Mouse (Mus musculus): ENCODE results near the gene Dnaaf5. TPM values are rescaled to one million over a fixed set of nuclear protein-coding genes. Genes with fewer than 3 reads are reported as not detected.

The Dnaaf5 gene
- polyA plus RNA-seq, 1 experiment from 2014 or later: 6.6 TPM

GRCm38 (mm10) chr5:139128476-139129065 is 21.5 kb upstream of the Dnaaf5 start:
- Histone ChIP-seq H3K36me3 (no peaks in the 10 kb centered on the region), H3K4me3 (peak overlapping the region; percentile 55)

GRCm38 (mm10) chr5:139129078-139129477 is 20.9 kb upstream of the Dnaaf5 start:
- 13% methylated on average over 12 of the region's 12 CpGs for WGBS
- H3K27ac ChIP-seq: no peak overlapping the region
- H3K4me1 ChIP-seq: peaks cover 8% of the 10 kb centered on the region
- H3K4me3 ChIP-seq: peak overlapping the region; percentile 55
- H3K9ac ChIP-seq: peak overlapping the region; percentile 52
- H3K36me3 ChIP-seq: no peaks in the 10 kb centered on the region
- ATAC-seq (ENCODE audit: borderline replicate concordance, extremely low read depth, low FRiP score, low TSS enrichment): peak; percentile 35; the same call in 1 of the 2 replicates
- no peaks in the 10 kb centered on the region; the same call in 1 of the 2 replicates for H3K27me3 ChIP-seq
- peak overlapping the region; percentile 92 for H3K4me2 ChIP-seq
- no peaks in the 10 kb centered on the region for H3K9me3 ChIP-seq

More at GRCm38 (mm10) chr5:139128476-139129065, 21.5 kb upstream of the Dnaaf5 start:
- Histone ChIP-seq H3K9ac (no peak overlapping the region), H3K4me2 (peak overlapping the region; percentile 92), H3K27me3 (no peaks in the 10 kb centered on the region; the same call in 1 of the 2 replicates), H3K9me3 (no peaks in the 10 kb centered on the region), H3K4me1 (peaks cover 8% of the 10 kb centered on the region), H3K27ac (no peak overlapping the region)
- no peak for ATAC-seq (ENCODE audit: borderline replicate concordance, extremely low read depth, low FRiP score, low TSS enrichment)
- WGBS: 27% methylated on average over 12 of the region's 12 CpGs

DNA sequence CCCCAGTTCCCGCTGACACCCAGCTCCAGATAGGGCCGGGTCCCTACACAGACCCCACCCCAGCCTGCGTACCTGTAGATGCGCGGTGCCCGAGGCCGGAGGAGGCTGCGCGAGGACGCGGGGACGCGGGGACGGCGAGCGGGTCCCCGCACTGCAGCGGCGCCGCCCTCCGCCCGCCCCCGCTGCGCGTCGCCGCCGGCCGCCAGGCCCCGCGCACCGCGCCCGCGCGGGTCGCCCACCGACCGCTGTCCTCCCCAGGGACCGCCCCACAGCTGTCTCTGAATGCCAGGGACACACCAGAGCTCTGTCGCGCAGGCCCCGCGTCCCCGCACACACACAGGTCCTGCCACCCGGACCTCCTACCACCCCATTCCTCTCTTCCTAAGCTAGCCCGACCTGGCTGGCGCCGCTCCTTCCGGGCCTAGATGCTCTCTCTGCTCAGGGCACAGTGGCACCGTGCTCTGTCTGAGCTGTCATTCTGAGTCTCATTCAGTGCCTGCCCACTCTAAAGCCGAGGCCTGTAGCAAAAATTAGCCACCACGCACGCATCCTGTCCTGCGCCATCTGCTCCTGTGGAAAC is 20.4 kb upstream of the Dnaaf5 start:
- Histone ChIP-seq H3K27me3 (no peaks in the 10 kb centered on the region; the same call in 1 of the 2 replicates), H3K4me3 (peak overlapping the region; percentile 55), H3K27ac (no peak overlapping the region), H3K36me3 (no peaks in the 10 kb centered on the region), H3K9me3 (no peaks in the 10 kb centered on the region), H3K9ac (peak overlapping the region; percentile 52), H3K4me1 (peaks cover 8% of the 10 kb centered on the region), H3K4me2 (peak overlapping the region; percentile 92)
- WGBS: 4% methylated on average over 44 of the region's 55 CpGs
- peak; percentile 70; the same call in 1 of the 2 replicates for ATAC-seq (ENCODE audit: borderline replicate concordance, extremely low read depth, low FRiP score, low TSS enrichment)

GRCm38 (mm10) chr5:139130351-139130750 is 19.7 kb upstream of the Dnaaf5 start:
- 73% methylated on average over 5 of the region's 5 CpGs for WGBS
- Histone ChIP-seq H3K4me2 (0 out of 2 replicates have a peak overlapping the region, but pooled peaks have one; percentile 92), H3K9me3 (no peaks in the 10 kb centered on the region), H3K27ac (no peak overlapping the region), H3K4me1 (peaks cover 8% of the 10 kb centered on the region), H3K27me3 (no peaks in the 10 kb centered on the region; the same call in 1 of the 2 replicates), H3K9ac (no peak overlapping the region), H3K36me3 (no peaks in the 10 kb centered on the region), H3K4me3 (no peak overlapping the region)
- no peak for ATAC-seq (ENCODE audit: borderline replicate concordance, extremely low read depth, low FRiP score, low TSS enrichment)

GRCm38 (mm10) chr5:139134501-139134900 is 15.5 kb upstream of the Dnaaf5 start:
- Histone ChIP-seq H3K27ac (no peak overlapping the region), H3K4me3 (no peak overlapping the region), H3K4me1 (peaks cover 4% of the 10 kb centered on the region; the same call in 1 of the 2 replicates), H3K9me3 (no peaks in the 10 kb centered on the region), H3K36me3 (no peaks in the 10 kb centered on the region), H3K9ac (no peak overlapping the region), H3K27me3 (no peaks in the 10 kb centered on the region; the same call in 1 of the 2 replicates), H3K4me2 (no peak overlapping the region)
- ATAC-seq (ENCODE audit: borderline replicate concordance, extremely low read depth, low FRiP score, low TSS enrichment): no peak
- WGBS: 68% methylated on average over 8 of the region's 8 CpGs

GRCm38 (mm10) chr5:139136341-139136740 is 13.7 kb upstream of the Dnaaf5 start:
- Histone ChIP-seq H3K9ac (no peak overlapping the region), H3K4me2 (no peak overlapping the region), H3K27ac (no peak overlapping the region), H3K4me1 (peaks cover 8% of the 10 kb centered on the region; the same call in 1 of the 2 replicates), H3K36me3 (no peaks in the 10 kb centered on the region), H3K9me3 (no peaks in the 10 kb centered on the region), H3K27me3 (no peaks in the 10 kb centered on the region), H3K4me3 (no peak overlapping the region)
- WGBS: 38% methylated on average over 1 of the region's 1 CpGs
- no peak for ATAC-seq (ENCODE audit: borderline replicate concordance, extremely low read depth, low FRiP score, low TSS enrichment)

DNA sequence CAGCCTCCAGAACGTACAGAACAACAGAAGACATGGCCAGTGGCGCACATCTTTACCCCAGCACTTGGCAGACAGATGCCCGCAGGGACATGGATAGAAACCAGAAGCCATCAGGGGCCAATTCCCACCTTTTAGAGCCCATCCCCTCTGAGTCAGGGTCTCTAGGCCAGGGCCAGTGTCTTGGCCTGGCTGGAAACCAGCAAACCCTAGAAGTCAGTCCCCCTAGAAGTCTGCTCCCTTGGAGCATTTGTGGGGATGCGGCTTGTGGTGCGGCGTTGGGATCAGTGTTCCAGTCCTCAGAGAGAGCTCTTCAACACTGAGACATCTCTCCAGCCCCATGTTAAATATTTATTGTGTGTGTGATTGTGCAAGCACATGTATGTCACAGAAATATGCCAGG is 12.8 kb upstream of the Dnaaf5 start:
- WGBS: 78% methylated on average over 6 of the region's 6 CpGs
- no peak overlapping the region for H3K4me3 ChIP-seq
- ATAC-seq (ENCODE audit: borderline replicate concordance, extremely low read depth, low FRiP score, low TSS enrichment): no peak
- no peak overlapping the region for H3K27ac ChIP-seq
- no peaks in the 10 kb centered on the region for H3K36me3 ChIP-seq
- H3K4me2 ChIP-seq: no peak overlapping the region
- no peaks in the 10 kb centered on the region for H3K9me3 ChIP-seq
- no peak overlapping the region for H3K9ac ChIP-seq
- peaks cover 8% of the 10 kb centered on the region; the same call in 1 of the 2 replicates for H3K4me1 ChIP-seq
- no peaks in the 10 kb centered on the region for H3K27me3 ChIP-seq

GRCm38 (mm10) chr5:139138261-139138925 is 11.6 kb upstream of the Dnaaf5 start:
- Histone ChIP-seq H3K4me3 (no peak overlapping the region), H3K4me1 (peaks cover 8% of the 10 kb centered on the region; the same call in 1 of the 2 replicates), H3K9ac (no peak overlapping the region), H3K9me3 (no peaks in the 10 kb centered on the region), H3K4me2 (no peak overlapping the region), H3K36me3 (no peaks in the 10 kb centered on the region), H3K27me3 (no peaks in the 10 kb centered on the region), H3K27ac (peak overlapping the region; percentile 42; the same call in 1 of the 2 replicates)
- ATAC-seq (ENCODE audit: borderline replicate concordance, extremely low read depth, low FRiP score, low TSS enrichment): peak; percentile 24; the same call in 1 of the 2 replicates
- WGBS: 58% methylated on average over 12 of the region's 12 CpGs

GRCm38 (mm10) chr5:139138926-139139472 is 11.0 kb upstream of the Dnaaf5 start:
- H3K36me3 ChIP-seq: no peaks in the 10 kb centered on the region
- H3K4me2 ChIP-seq: no peak overlapping the region
- H3K9me3 ChIP-seq: no peaks in the 10 kb centered on the region
- H3K4me3 ChIP-seq: no peak overlapping the region
- H3K9ac ChIP-seq: no peak overlapping the region
- WGBS: 71% methylated on average over 8 of the region's 8 CpGs
- ATAC-seq (ENCODE audit: borderline replicate concordance, extremely low read depth, low FRiP score, low TSS enrichment): 0 out of 2 replicates have a peak, but pooled peaks have one; percentile 32
- H3K27me3 ChIP-seq: no peaks in the 10 kb centered on the region
- no peak overlapping the region for H3K27ac ChIP-seq
- peaks cover 8% of the 10 kb centered on the region; the same call in 1 of the 2 replicates for H3K4me1 ChIP-seq

GRCm38 (mm10) chr5:139140589-139140988 is 9.4 kb upstream of the Dnaaf5 start:
- H3K36me3 ChIP-seq: no peaks in the 10 kb centered on the region
- no peak overlapping the region for H3K27ac ChIP-seq
- no peak overlapping the region for H3K4me3 ChIP-seq
- H3K4me1 ChIP-seq: peaks cover 8% of the 10 kb centered on the region; the same call in 1 of the 2 replicates
- 70% methylated on average over 9 of the region's 9 CpGs for WGBS
- no peak overlapping the region for H3K4me2 ChIP-seq
- no peaks in the 10 kb centered on the region for H3K27me3 ChIP-seq
- no peaks in the 10 kb centered on the region for H3K9me3 ChIP-seq
- H3K9ac ChIP-seq: no peak overlapping the region
- no peak for ATAC-seq (ENCODE audit: borderline replicate concordance, extremely low read depth, low FRiP score, low TSS enrichment)

DNA sequence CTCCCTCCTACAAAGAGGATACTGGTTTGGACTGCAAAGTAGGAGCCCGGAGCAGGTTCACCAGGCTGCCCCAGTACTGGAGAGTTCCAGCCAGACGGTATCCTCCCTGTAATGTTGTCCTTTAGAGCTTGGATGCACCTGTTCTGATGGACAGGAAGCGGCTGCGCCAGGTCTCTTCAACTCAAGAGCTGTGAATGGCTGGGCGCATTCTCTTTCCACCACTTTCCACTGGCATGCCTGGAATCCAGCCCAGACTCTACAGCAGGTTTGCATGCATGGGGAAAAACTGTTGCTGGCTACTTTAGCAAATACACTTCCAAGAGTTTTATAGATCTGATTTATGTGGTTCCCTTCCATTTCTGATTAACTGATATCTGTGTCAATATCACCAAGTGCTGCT is 8.7 kb upstream of the Dnaaf5 start:
- Histone ChIP-seq H3K27me3 (no peaks in the 10 kb centered on the region), H3K36me3 (no peaks in the 10 kb centered on the region), H3K27ac (0 out of 2 replicates have a peak overlapping the region, but pooled peaks have one; percentile 34), H3K4me2 (no peak overlapping the region), H3K9ac (no peak overlapping the region), H3K9me3 (no peaks in the 10 kb centered on the region), H3K4me3 (no peak overlapping the region), H3K4me1 (peaks cover 8% of the 10 kb centered on the region; the same call in 1 of the 2 replicates)
- ATAC-seq (ENCODE audit: borderline replicate concordance, extremely low read depth, low FRiP score, low TSS enrichment): no peak
- WGBS: 43% methylated on average over 5 of the region's 5 CpGs
